14 mouse cellular contexts compared by ENCODE assay signal in genomic region chr5:112225591-112225990, GRCm38 (mm10). TPM values are rescaled to one million over a fixed set of nuclear protein-coding genes. Genes with fewer than 3 reads are reported as not detected.
DNase-seq lines count a peak whose midpoint lies in the region; ATAC-seq and TF ChIP-seq lines count a peak whose summit lies in the region.
"Had no signal": no experiment of that assay in that cellular context is flagged by ENCODE, and none has a peak within 500 bp of the region (broad histone marks: within the 10 kb centered on the region; RNA-seq: fewer than 3 reads in every experiment).

No protein-coding gene starts in this region.

- DNase-seq in layer of hippocampus, adult 2 months (ENCODE audit: low spot score in 2 of 2) = no peak
- DNase-seq in layer of hippocampus, adult 11-12 months (ENCODE audit: low spot score) = no peak
- peak; percentile 61 for DNase-seq in midbrain, embryonic 10.5 days (ENCODE audit: low spot score)
- no peak for DNase-seq in spleen, postnatal 10 days (ENCODE audit: low spot score in 2 of 2)
- no peak for DNase-seq in gastrocnemius, adult 18-20 months (ENCODE audit: low spot score)
- DNase-seq: adrenal gland, postnatal 14 days; cerebellum, postnatal 36 days; kidney, adult 18-20 months; liver, embryonic 13.5 days; right cerebral cortex, adult 18-20 months; thymus, postnatal 25 days had no signal

- ATAC-seq in forebrain, embryonic 16.5 days = no peak
- no peak for ATAC-seq in neural tube, embryonic 15.5 days (ENCODE audit: low FRiP score)
- ATAC-seq in monocyte, adult 5-6 weeks (replicated peaks; ENCODE audit: insufficient number of reproducible peaks, low FRiP score, low TSS enrichment, poor library complexity, severe bottlenecking) = no peak

- no peaks in the 10 kb centered on the region for H3K27me3 ChIP-seq in forebrain, embryonic 16.5 days (replicated peaks; ENCODE audit: control insufficient read depth, insufficient read depth, low read length)
- peaks cover 39% of the 10 kb centered on the region for H3K27me3 ChIP-seq in midbrain, embryonic 10.5 days (ENCODE audit: low read depth, poor library complexity, severe bottlenecking)
- no peaks in the 10 kb centered on the region for H3K27me3 ChIP-seq in neural tube, embryonic 15.5 days (replicated peaks)

- peaks cover 41% of the 10 kb centered on the region for H3K4me1 ChIP-seq in forebrain, embryonic 16.5 days (replicated peaks; ENCODE audit: control insufficient read depth, insufficient read depth, low read length)
- peaks cover 91% of the 10 kb centered on the region for H3K4me1 ChIP-seq in midbrain, embryonic 10.5 days
- peaks cover 62% of the 10 kb centered on the region for H3K4me1 ChIP-seq in neural tube, embryonic 15.5 days

- H3K36me3 ChIP-seq in forebrain, embryonic 16.5 days (ENCODE audit: control insufficient read depth, insufficient read depth) = peaks cover 7% of the 10 kb centered on the region
- peaks cover 57% of the 10 kb centered on the region for H3K36me3 ChIP-seq in midbrain, embryonic 10.5 days
- peaks cover 36% of the 10 kb centered on the region for H3K36me3 ChIP-seq in neural tube, embryonic 15.5 days
- H3K36me3 ChIP-seq: liver, embryonic 13.5 days had no signal

- H3K4me2 ChIP-seq in forebrain, embryonic 16.5 days (ENCODE audit: low read length) = peak overlapping the region; percentile 93
- peak overlapping the region; percentile 86 for H3K4me2 ChIP-seq in neural tube, embryonic 15.5 days
- H3K4me2 ChIP-seq: liver, embryonic 13.5 days had no signal

- peak overlapping the region; percentile 27 for H3K4me3 ChIP-seq in layer of hippocampus, adult 2 months
- peak overlapping the region; percentile 28 for H3K4me3 ChIP-seq in forebrain, embryonic 16.5 days (replicated peaks; ENCODE audit: low read length)
- peak overlapping the region; percentile 79 for H3K4me3 ChIP-seq in midbrain, embryonic 10.5 days
- peak overlapping the region; percentile 70 for H3K4me3 ChIP-seq in neural tube, embryonic 15.5 days (replicated peaks)
- H3K4me3 ChIP-seq: liver, embryonic 13.5 days had no signal

- no peak for TF ChIP-seq CTCF in layer of hippocampus, adult 2 months (conservative IDR thresholded peaks at IDR 0.05)

- 18% methylated on average over 6 of the region's 6 CpGs for WGBS in forebrain, embryonic 16.5 days
- WGBS in midbrain, embryonic 10.5 days = 38% methylated on average over 6 of the region's 6 CpGs
- WGBS in neural tube, embryonic 15.5 days = 13% methylated on average over 6 of the region's 6 CpGs

- H3K9ac ChIP-seq in forebrain, embryonic 16.5 days (replicated peaks; ENCODE audit: low read depth, low read length) = peak overlapping the region; percentile 47
- peak overlapping the region; percentile 51 for H3K9ac ChIP-seq in neural tube, embryonic 15.5 days (replicated peaks)
- H3K9ac ChIP-seq: liver, embryonic 13.5 days had no signal

- no peaks in the 10 kb centered on the region for H3K9me3 ChIP-seq in forebrain, embryonic 16.5 days (ENCODE audit: control insufficient read depth, low read length)
- no peaks in the 10 kb centered on the region for H3K9me3 ChIP-seq in midbrain, embryonic 10.5 days (replicated peaks)
- no peaks in the 10 kb centered on the region for H3K9me3 ChIP-seq in neural tube, embryonic 15.5 days (replicated peaks)
- H3K9me3 ChIP-seq: liver, embryonic 13.5 days had no signal

- no peak overlapping the region; the same call in 1 of the 2 replicates for H3K27ac ChIP-seq in layer of hippocampus, adult 2 months
- no peak overlapping the region for H3K27ac ChIP-seq in forebrain, embryonic 16.5 days (ENCODE audit: low read length)
- H3K27ac ChIP-seq in midbrain, embryonic 10.5 days (replicated peaks) = peak overlapping the region; percentile 99
- H3K27ac ChIP-seq in neural tube, embryonic 15.5 days (replicated peaks) = peak overlapping the region; percentile 52
- H3K27ac ChIP-seq: liver, embryonic 13.5 days had no signal

RNA-seq across cellular contexts. Expression of gene Cryba4, which starts 26.7 kb away (rescaled TPM):
- total RNA-seq in layer of hippocampus, adult 2 months (2021) = 1 to 10 TPM; 1.0 to 1.5 TPM
- polyA plus RNA-seq in forebrain, embryonic 16.5 days (2015; fragmentation: Nextera tagmentation; extraction: Ambion mirVana) = 0.75 and 1.4 TPM in 2 replicates
- polyA plus RNA-seq in midbrain, embryonic 10.5 days (2016; fragmentation: Nextera tagmentation; extraction: Ambion mirVana) = 0.43 and 1.4 TPM in 2 replicates
- 1.7 and 2.5 TPM in 2 replicates for polyA plus RNA-seq in neural tube, embryonic 15.5 days (2015; fragmentation: Nextera tagmentation; extraction: Ambion mirVana)
- 1.8 to 2.1 TPM in 2 of 3 replicates, not detected in the other for total RNA-seq in monocyte, adult 5-6 weeks (2017)
- under 1 TPM; 0.57 to 0.68 TPM for total RNA-seq in gastrocnemius, adult 18-20 months (2021)

RNA-seq across cellular contexts. Expression of gene Crybb1, which starts 30.0 kb away (rescaled TPM):
- total RNA-seq in layer of hippocampus, adult 2 months (2021) = 1 to 10 TPM; 6.4 to 7.8 TPM
- polyA plus RNA-seq in forebrain, embryonic 16.5 days (2015; fragmentation: Nextera tagmentation; extraction: Ambion mirVana) = 4.6 and 5.8 TPM in 2 replicates
- polyA plus RNA-seq in midbrain, embryonic 10.5 days (2016; fragmentation: Nextera tagmentation; extraction: Ambion mirVana) = 0.41 and 0.91 TPM in 2 replicates
- polyA plus RNA-seq in neural tube, embryonic 15.5 days (2015; fragmentation: Nextera tagmentation; extraction: Ambion mirVana) = 5.8 and 6.2 TPM in 2 replicates
- not detected in 3 replicates for total RNA-seq in monocyte, adult 5-6 weeks (2017)
- 1 to 10 TPM; 1.2 to 1.9 TPM for total RNA-seq in gastrocnemius, adult 18-20 months (2021)

RNA-seq across cellular contexts. Expression of gene Tpst2, which starts 50.9 kb away (rescaled TPM):
- 10 to 100 TPM; 45.3 to 45.4 TPM for total RNA-seq in layer of hippocampus, adult 2 months (2021)
- polyA plus RNA-seq in forebrain, embryonic 16.5 days (2015; fragmentation: Nextera tagmentation; extraction: Ambion mirVana) = 27.9 and 30.2 TPM in 2 replicates
- polyA plus RNA-seq in midbrain, embryonic 10.5 days (2016; fragmentation: Nextera tagmentation; extraction: Ambion mirVana) = 35.9 and 37.0 TPM in 2 replicates
- polyA plus RNA-seq in neural tube, embryonic 15.5 days (2015; fragmentation: Nextera tagmentation; extraction: Ambion mirVana) = 31.4 and 40.2 TPM in 2 replicates
- total RNA-seq in monocyte, adult 5-6 weeks (2017) = 60.8 to 104 TPM (median 99.4 TPM) in 3 replicates
- total RNA-seq in gastrocnemius, adult 18-20 months (2021) = 10 to 100 TPM; 16.0 to 22.4 TPM

Comparison
In these comparisons a context has a peak if more than half of its experiments do, and no peak if none do; other contexts are left out.
1. H3K27ac ChIP-seq: peak in midbrain, embryonic 10.5 days (single experiment) and neural tube, embryonic 15.5 days (single experiment); none in layer of hippocampus, adult 2 months (single experiment) and forebrain, embryonic 16.5 days (single experiment).
2. H3K4me3 ChIP-seq: peak in every context shown above with its lines; median percentile 79 in midbrain, embryonic 10.5 days; 70 in neural tube, embryonic 15.5 days; 28 in forebrain, embryonic 16.5 days; 27 in layer of hippocampus, adult 2 months.